Mouse (Mus musculus) cerebellum, adult (tissue): Measurements from ENCODE around the gene Kat6b.

Experiments
- ATAC-seq: cut with Nextera tagmentation; 2 replicates; pipeline ENCODE4 v1.9.2; 2017; ENCODE audit warnings: mild to moderate bottlenecking, moderate library complexity, mixed read lengths; ENCODE audit not compliant: insufficient number of reproducible peaks, low FRiP score, low TSS enrichment

The Kat6b gene

DNA sequence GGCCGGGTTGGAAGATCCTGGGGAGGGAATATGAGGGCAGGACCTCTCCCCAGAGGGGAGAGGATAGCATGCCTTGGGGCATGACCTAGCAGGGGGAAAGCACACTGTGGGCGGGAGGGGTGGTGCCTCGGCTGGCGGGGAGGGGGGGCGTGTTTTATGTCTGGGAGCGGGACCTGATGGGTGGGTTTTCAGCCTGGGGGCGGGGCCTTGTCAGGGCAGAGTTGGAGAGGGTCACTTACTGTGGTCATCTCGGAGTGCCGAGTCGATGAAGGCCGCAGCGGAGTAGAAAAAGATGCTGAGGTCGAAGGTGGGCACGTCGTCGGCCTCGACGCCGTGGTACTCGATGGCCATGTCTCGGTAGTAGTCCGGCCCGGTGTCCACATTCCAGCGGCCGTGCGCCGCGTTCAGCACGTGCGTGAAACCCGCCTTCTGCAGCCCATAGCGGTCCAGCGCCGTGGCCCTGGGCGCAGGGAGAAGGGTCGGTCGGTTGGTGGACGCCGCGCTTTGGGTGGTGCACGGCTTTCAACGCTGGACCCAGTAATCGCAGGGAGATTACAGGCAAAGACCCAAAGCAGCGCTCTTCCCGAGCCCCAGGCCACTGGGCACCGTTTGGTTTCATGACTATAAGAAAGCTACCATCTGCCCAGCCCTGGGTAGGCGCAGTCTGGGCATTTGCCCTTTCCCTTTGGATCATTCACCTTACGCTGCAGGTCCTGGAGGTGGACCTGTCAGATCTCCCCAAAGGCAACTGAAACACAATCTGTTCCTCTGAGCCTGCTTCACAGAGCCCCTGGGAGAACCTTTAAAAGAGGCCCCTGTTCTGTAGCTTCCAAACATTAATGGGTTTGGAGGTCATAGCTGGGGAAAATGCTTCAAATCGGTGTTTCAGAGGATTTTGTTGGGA is 205.4 kb downstream of the Kat6b start:
- no peak for ATAC-seq

DNA sequence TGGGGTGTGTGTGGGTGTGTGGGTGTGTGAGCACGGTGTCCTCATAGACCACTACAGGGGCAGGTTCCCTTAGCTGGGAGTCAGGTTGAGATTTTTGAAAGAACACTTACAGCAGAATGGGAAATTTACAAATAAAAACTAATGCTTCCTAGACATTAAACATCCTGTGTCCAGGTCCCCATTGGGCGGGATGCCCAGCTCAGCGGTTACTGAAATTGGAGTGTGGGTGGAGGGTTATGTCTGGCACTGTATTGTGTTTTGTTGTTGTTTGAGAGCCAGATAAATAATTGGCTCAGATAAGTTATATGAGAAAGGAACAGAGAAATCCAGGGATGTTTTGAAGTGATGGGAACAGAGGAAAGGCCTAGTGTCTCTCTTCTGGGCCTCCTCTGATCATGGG is 209.8 kb downstream of the Kat6b start:
- no peak for ATAC-seq

DNA sequence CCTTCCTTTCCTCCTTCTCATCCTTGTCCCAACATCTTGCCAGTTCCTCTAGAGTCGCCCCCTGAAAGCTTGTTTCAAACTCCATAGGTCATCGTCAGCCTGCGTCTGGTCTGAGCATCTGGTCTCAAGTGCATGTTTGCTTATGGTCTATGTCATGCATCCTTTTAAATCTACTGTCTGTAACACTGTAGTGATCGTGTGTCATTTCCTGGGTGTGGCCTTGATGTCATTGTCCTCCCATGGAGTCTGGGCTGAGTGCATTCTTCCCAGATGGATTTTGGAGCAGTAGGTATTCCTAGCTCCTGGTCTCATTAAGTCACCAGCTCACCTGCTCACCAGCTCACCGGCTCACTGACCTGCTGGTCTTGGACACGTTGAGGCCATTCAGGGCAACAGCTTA is 213.8 kb downstream of the Kat6b start:
- ATAC-seq = no peak

DNA sequence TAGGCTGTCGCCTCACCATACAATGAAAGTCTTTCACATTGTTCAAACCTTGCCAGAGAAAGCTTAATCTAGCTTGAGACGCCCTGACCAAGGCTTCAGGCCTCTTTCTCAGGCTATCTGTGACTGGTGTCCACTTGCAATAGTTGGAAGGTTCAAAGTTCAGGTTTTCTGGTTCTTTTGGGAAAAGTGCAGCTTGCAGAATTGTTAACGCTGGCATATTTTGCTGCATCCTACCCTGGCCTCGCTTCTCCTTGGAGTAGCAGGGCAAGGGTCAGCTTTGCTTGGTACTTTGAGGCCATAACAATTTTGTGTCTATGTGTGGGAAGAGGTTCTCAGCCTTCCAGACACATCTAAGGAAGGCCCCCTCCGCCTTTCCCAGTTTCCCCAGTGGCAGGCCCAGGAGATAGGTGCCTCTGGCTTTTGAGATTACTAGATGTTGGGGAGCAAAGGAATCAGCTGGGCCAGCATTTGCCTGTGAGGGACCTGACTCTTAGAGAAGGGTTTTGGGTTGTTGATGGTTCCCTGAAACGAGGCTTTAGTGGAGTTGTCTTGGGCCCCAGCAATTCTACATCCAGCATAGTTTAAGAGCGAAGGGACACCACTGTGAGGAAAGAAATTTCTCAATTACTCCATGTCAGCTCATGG is 215.1 kb downstream of the Kat6b start:
- ATAC-seq = no peak

DNA sequence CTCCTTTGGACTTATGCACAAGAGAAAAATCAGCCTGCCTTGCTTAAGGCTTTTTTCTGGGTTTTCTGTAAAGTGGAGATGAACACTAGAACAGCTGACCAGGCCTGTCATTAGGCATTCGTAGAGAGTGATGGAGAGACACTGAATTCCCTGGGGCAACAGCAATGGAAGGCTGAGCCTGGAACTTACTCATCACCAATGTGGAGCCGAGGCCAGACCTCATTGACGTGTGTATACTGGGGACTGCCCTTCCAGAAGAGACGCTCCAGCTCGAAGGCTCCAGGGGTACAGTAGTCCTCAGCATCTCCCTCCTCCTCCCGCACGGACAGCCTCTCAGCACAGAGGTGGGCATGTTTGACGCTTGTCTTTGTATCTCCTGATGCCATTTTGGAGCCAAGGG is 221.5 kb downstream of the Kat6b start:
- ATAC-seq = no peak

DNA sequence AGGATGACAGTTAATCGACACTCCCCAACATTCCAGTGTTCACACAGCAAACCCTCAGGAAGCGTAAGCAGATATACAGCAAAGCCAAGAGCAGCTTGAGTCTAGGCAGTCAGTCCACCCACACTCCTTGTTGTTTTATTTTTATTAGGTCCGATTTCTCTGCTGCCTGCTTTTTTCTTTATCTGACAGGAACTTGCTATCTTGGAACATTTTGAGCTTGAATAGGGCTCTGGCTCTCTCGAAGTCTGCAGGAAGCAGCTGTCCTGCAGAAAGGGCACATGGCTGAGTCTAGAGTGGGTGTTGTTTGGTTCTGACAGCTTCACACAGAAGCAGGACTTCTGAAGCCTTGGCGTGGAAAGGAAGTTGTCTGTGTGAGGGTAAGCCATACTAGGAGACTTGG is 222.0 kb downstream of the Kat6b start:
- no peak for ATAC-seq

DNA sequence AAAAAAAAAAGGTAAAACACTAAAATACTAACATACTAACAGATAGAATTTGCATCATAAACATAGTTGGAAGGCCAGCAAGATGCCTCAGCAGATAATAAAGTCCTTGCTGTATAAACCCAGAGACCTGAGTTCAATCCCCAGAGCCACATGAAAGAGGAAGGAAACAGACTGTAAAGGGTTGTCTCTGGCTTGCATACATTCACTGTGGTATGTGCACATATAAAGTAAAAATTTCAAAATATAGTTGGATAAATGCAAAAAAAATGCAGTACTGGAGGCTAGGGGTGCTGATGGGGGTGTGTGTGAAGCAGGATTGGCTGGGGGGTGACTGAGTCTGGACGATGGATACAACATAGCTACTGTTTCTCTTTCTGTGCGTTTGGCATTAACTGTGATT is 224.2 kb downstream of the Kat6b start:
- no peak for ATAC-seq

DNA sequence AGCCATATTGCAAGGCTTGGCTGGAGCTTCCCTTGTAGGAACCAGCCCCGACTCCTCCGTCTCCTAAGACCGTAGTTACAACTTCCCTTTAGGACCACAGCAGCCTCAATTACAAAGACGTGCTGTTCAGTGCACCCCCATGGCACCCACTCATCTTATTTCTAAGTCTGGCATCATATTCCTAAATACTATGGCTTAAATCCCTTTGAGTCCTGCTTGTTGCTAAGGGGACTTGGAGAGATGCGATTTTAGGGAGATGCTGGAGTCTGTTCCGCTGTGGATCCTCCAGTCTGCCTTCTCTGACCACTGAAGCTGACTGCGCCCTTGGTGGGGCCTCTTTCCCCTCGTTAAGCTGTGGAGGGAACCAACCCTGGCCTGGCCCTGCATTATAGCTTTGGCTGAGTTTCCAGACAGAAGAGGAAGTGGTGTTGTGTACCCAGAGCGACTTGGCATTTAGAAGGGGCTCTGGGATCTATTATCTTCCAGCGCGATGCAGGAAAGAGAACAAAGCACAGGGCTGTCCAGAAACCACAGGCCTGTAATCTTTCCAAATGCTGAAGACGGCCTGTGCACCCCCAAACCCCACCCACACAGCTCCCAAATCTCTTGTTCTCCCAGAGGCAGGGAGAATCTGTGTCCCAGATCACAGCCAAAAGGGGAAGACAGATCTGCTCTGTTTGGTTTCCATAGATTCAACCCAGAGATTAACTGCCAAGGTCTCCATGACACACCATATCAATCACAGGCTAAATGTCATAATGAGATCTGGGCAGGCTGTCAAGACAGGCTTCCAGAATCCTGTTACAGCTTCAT is 225.7 kb downstream of the Kat6b start:
- ATAC-seq = no peak

DNA sequence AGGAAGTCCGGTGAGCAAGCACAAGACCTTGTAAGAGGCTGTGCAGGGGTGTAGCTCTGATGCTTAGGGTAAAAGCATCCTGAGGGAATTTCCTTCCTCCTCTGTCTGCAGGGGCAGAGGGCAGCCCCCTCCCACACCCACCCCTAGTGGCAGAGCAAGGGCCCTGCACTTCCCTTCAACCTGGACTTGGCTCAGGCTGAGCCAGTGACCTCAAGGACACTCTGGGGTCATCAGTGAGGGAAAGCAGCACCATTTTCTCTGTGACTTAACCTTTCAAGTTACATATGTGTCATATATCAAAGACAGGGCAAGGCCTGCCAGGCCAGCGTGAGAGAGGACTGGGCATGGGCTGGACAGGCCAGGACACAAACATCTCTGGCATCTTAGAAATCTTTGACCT is 228.3 kb downstream of the Kat6b start:
- no peak for ATAC-seq

DNA sequence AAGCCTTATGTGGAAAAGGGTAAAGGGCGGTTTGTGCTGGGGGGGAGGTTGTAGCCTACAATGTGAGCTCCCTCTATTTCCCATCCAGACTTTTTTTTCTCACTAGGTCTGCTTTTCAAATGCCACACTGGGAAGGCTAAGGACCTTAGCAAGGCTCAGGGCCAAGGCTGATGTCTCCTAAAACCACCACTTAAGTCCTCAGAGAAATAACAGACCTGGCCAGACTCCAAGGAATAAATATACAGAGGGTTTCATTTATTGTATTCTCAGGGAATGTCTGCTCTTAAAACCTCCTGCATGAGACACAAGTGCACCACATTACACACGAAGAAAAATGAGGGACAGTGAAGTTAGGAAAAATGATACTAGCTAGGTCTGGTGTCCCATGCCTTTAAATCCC is 230.0 kb downstream of the Kat6b start:
- no peak for ATAC-seq

DNA sequence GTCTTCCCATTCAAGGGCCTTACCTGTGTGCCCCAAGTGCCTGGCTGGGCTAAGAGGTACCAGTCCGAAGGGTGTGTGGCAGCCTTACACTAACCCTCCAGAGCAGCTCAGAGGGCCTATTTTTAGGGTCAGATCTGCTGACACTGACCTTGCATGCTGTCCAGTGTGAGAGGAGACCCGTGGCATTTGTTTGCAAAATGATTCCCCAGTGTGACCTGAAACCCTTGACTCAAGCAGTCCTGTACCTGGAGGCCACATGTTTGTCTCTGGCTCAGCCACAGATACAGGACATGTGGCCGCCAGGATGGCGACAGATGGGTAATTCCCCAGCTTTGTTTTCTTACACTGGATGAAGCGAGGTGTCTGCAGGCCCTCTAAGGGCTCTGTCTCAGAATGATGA is 233.3 kb downstream of the Kat6b start, which contains the start of gene Dupd1:
TSS of gene Dupd1 (minus strand) at position 91 of the 400 bp plus-strand sequence.
- no peak for ATAC-seq

DNA sequence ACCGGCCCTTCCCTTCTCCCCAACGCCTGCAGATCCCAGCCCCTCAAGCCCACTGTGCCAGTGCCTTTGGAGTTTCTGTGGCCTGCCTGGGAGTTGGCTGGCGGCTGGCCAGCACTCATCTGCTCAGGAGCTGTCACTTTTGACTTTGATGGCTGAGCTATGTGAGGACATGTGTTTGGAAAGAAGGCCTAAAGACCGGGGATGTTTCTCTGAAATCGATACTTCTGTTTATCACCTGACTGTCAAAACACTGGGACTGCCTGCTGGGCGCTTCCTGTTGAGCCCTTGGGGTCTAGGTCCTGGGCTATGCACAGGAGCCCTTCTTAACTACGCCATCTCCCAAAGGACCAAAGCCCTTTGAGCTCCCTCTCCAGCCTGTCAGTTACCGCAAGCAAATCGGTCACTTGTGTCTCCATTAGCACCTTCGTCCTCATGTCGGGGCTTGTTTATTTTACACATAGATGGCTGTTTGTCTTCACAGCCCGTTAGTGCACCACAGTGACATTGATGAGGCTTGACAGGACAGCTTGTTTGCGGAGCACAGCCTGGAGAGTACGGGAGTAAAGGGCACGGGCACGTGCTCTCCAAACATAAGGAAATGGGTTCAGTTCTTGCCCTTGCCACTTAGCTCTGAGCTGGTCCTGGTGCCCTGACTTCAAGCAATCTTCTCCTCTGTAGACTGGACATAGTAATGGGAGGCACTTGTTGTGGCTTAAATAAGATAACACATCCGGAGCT is 238.6 kb downstream of the Kat6b start:
- no peak for ATAC-seq

DNA sequence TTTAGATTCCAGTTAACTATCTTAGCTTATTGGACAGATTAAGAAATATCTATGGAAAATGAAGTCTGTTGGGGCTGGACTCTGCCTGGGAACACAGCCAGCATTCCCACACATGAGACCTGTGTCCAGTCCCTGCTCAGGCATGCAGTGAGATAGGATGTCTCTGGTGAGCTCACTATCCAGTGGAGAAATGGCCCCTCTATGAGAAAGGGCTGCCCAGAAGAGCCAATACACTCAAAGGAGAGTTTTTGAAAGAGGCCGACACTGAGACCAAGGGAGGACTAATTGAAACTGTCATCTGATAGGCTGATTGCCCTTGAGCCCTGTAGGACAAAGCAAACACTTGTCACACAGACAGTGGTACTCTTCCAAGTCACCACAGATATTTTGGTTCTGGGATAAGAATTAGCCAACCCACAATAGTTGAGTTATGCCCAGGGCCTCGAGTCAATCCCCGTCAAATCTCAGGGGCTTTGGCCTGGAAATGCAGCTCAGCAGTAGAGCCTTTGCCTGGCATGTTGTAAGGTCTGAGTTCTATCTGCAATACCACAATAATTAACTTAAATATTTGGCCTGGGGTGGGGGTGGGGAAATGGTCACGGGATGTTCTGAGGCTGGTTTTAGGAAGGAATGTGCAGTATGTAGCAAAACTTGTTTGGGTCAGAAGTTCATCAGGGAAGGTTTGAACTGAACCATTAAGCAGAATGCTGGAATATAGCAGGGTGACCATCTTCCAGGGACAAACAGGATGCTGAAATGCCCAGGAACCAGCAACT is 239.4 kb downstream of the Kat6b start:
- ATAC-seq = no peak
